Mouse (Mus musculus) stomach, embryonic 15.5 days (tissue): Measurements from ENCODE around the gene Tnfrsf19. TPM values are rescaled to one million over a fixed set of nuclear protein-coding genes. Genes with fewer than 3 reads are reported as not detected.

Experiments
- ATAC-seq: fragments of 200-750 bp; cut with Nextera tagmentation; 2 replicates; pipeline ENCODE4 v1.8.0; 2017; ENCODE audit warnings: low read depth, moderate number of reproducible peaks, moderate TSS enrichment; ENCODE audit not compliant: insufficient read depth, low FRiP score
- H3K27ac ChIP-seq: fragments of 300-500 bp; sonication (generic); 2 replicates; pipeline ENCODE4 v1.5.1; 2015; ENCODE audit warnings: mild to moderate bottlenecking, inconsistent platforms
- H3K27me3 ChIP-seq: fragments of 300-500 bp; sonication (generic); replicated peaks from 2 replicates; pipeline ENCODE4 v1.6.1; 2015; ENCODE audit warnings: inconsistent platforms
- H3K36me3 ChIP-seq: fragments of 300-500 bp; sonication (generic); 2 replicates; pipeline ENCODE4 v1.6.1; 2015; ENCODE audit warnings: inconsistent platforms
- H3K4me1 ChIP-seq: fragments of 300-500 bp; sonication (generic); 2 replicates; pipeline ENCODE4 v1.6.1; 2015; ENCODE audit warnings: inconsistent platforms
- H3K4me2 ChIP-seq: fragments of 300-500 bp; sonication (generic); 2 replicates; pipeline ENCODE4 v1.6.1; 2015; ENCODE audit warnings: mild to moderate bottlenecking, inconsistent platforms
- H3K4me3 ChIP-seq: fragments of 300-500 bp; sonication (generic); replicated peaks from 2 replicates; pipeline ENCODE4 v1.5.1; 2015; ENCODE audit warnings: inconsistent platforms
- H3K9ac ChIP-seq: fragments of 300-500 bp; sonication (generic); 2 replicates; pipeline ENCODE4 v1.6.1; 2015; ENCODE audit warnings: inconsistent platforms
- H3K9me3 ChIP-seq: fragments of 300-500 bp; sonication (generic); 2 replicates; pipeline ENCODE4 v1.6.1; 2016; ENCODE audit warnings: inconsistent platforms
- WGBS: fragments of 180-500 bp; shearing (Covaris S2); methylation state at CpG from one replicate; pipeline ENCODE4 v1.1.7; 2015; 5-methylcytosine and 5-hydroxymethylcytosine counted together
- polyA plus RNA-seq: library from polyadenylated mRNA; unstranded; fragments of >200 nt; fragmentation: Nextera tagmentation; extraction: Ambion mirVana; gene quantifications from 2 replicates; pipeline ENCODE4 v1.2.1, GENCODE M21; 2015

Tnfrsf19 gene
- polyA plus RNA-seq: 23.6 and 28.5 TPM in 2 replicates

GRCm38 (mm10) chr14:61046091-61046681, at the start of gene Tnfrsf19:
Gene Tnfrsf19 (minus strand): TSS chr14:61046490.
- peak within 1 kb of the TSS; percentile 17; the same call in 1 of the 2 replicates for H3K9ac ChIP-seq
- H3K27ac ChIP-seq: peak within 1 kb of the TSS; percentile 64
- peak; percentile 92 for ATAC-seq
- peaks cover 5% of the 10 kb centered on the region; the same call in 1 of the 2 replicates for H3K4me1 ChIP-seq
- H3K27me3 ChIP-seq: no peaks in the 10 kb centered on the region
- under 1% methylated on average over 38 of the region's 38 CpGs for WGBS
- no peaks in the 10 kb centered on the region for H3K36me3 ChIP-seq
- peak within 1 kb of the TSS; percentile 76 for H3K4me2 ChIP-seq
- H3K9me3 ChIP-seq: no peaks in the 10 kb centered on the region
- H3K4me3 ChIP-seq: peak within 1 kb of the TSS; percentile 45

GRCm38 (mm10) chr14:61092073-61092472, 45.8 kb upstream of the Tnfrsf19 start:
- ATAC-seq: no peak
- 90% methylated on average over 3 of the region's 3 CpGs for WGBS
- Histone ChIP-seq H3K27ac (no peak overlapping the region), H3K9ac (no peak overlapping the region), H3K4me2 (no peak overlapping the region), H3K27me3 (no peaks in the 10 kb centered on the region), H3K4me3 (no peak overlapping the region), H3K4me1 (no peaks in the 10 kb centered on the region), H3K36me3 (no peaks in the 10 kb centered on the region), H3K9me3 (no peaks in the 10 kb centered on the region)

- Histone ChIP-seq H3K4me2 (no peak overlapping the region), H3K9me3 (no peaks in the 10 kb centered on the region), H3K27me3 (no peaks in the 10 kb centered on the region), H3K9ac (no peak overlapping the region), H3K27ac (no peak overlapping the region), H3K4me1 (no peaks in the 10 kb centered on the region), H3K36me3 (no peaks in the 10 kb centered on the region), H3K4me3 (no peak overlapping the region)
- WGBS: 77% methylated on average over 5 of the region's 5 CpGs
- ATAC-seq: no peak
Observed at GRCm38 (mm10) chr14:61090955-61091354, 44.7 kb upstream of the Tnfrsf19 start.

- Histone ChIP-seq H3K9ac (no peak overlapping the region), H3K27ac (no peak overlapping the region), H3K9me3 (no peaks in the 10 kb centered on the region), H3K4me2 (no peak overlapping the region), H3K4me1 (no peaks in the 10 kb centered on the region), H3K27me3 (no peaks in the 10 kb centered on the region), H3K36me3 (no peaks in the 10 kb centered on the region), H3K4me3 (no peak overlapping the region)
- no peak for ATAC-seq
- WGBS: 63% methylated on average over 8 of the region's 8 CpGs
Observed at GRCm38 (mm10) chr14:61088187-61088586, 41.9 kb upstream of the Tnfrsf19 start.

- ATAC-seq: no peak
- Histone ChIP-seq H3K36me3 (no peaks in the 10 kb centered on the region), H3K4me1 (no peaks in the 10 kb centered on the region), H3K4me3 (no peak overlapping the region), H3K9me3 (no peaks in the 10 kb centered on the region), H3K27ac (no peak overlapping the region), H3K4me2 (no peak overlapping the region), H3K27me3 (no peaks in the 10 kb centered on the region), H3K9ac (no peak overlapping the region)
- 52% methylated on average over 3 of the region's 3 CpGs for WGBS
Observed at GRCm38 (mm10) chr14:61085325-61085724, 39.0 kb upstream of the Tnfrsf19 start.

GRCm38 (mm10) chr14:61069555-61069954, 23.3 kb upstream of the Tnfrsf19 start:
- H3K27ac ChIP-seq: no peak overlapping the region
- no peaks in the 10 kb centered on the region for H3K9me3 ChIP-seq
- WGBS: 55% methylated on average over 1 of the region's 1 CpGs
- H3K27me3 ChIP-seq: no peaks in the 10 kb centered on the region
- H3K4me1 ChIP-seq: 0 out of 2 replicates have a peak, but pooled peaks cover 2% of the 10 kb centered on the region
- H3K4me3 ChIP-seq: no peak overlapping the region
- no peak for ATAC-seq
- no peak overlapping the region for H3K9ac ChIP-seq
- H3K4me2 ChIP-seq: no peak overlapping the region
- H3K36me3 ChIP-seq: no peaks in the 10 kb centered on the region

- no peak for ATAC-seq
Observed at GRCm38 (mm10) chr14:61061729-61062128, 15.4 kb upstream of the Tnfrsf19 start.

GRCm38 (mm10) chr14:61059316-61059945, 13.1 kb upstream of the Tnfrsf19 start:
- peaks cover 11% of the 10 kb centered on the region; the same call in 1 of the 2 replicates for H3K4me1 ChIP-seq
- 72% methylated on average over 9 of the region's 9 CpGs for WGBS
- H3K9ac ChIP-seq: no peak overlapping the region
- H3K27me3 ChIP-seq: peaks cover 4% of the 10 kb centered on the region; the same call in 1 of the 2 replicates
- H3K9me3 ChIP-seq: no peaks in the 10 kb centered on the region
- no peaks in the 10 kb centered on the region for H3K36me3 ChIP-seq
- H3K27ac ChIP-seq: no peak overlapping the region
- H3K4me3 ChIP-seq: no peak overlapping the region
- ATAC-seq: no peak
- H3K4me2 ChIP-seq: no peak overlapping the region

More at GRCm38 (mm10) chr14:61061729-61062128, 15.4 kb upstream of the Tnfrsf19 start:
- no peak overlapping the region for H3K27ac ChIP-seq
- no peak overlapping the region for H3K9ac ChIP-seq
- peaks cover 7% of the 10 kb centered on the region; the same call in 1 of the 2 replicates for H3K4me1 ChIP-seq
- peaks cover 4% of the 10 kb centered on the region; the same call in 1 of the 2 replicates for H3K27me3 ChIP-seq
- H3K9me3 ChIP-seq: no peaks in the 10 kb centered on the region
- no peaks in the 10 kb centered on the region for H3K36me3 ChIP-seq
- no peak overlapping the region for H3K4me2 ChIP-seq
- 46% methylated on average over 3 of the region's 3 CpGs for WGBS
- H3K4me3 ChIP-seq: no peak overlapping the region

- Histone ChIP-seq H3K4me3 (peak overlapping the region; percentile 7; the same call in 1 of the 2 replicates), H3K4me2 (peak overlapping the region; percentile 47), H3K27me3 (peaks cover 4% of the 10 kb centered on the region; the same call in 1 of the 2 replicates), H3K9me3 (no peaks in the 10 kb centered on the region), H3K27ac (no peak overlapping the region), H3K9ac (no peak overlapping the region), H3K36me3 (no peaks in the 10 kb centered on the region), H3K4me1 (peaks cover 11% of the 10 kb centered on the region; the same call in 1 of the 2 replicates)
- no peak; the same call in 1 of the 2 replicates for ATAC-seq
- 13% methylated on average over 11 of the region's 11 CpGs for WGBS
Observed at GRCm38 (mm10) chr14:61056962-61057361, 10.7 kb upstream of the Tnfrsf19 start.

GRCm38 (mm10) chr14:61056445-61056844, 10.2 kb upstream of the Tnfrsf19 start:
- H3K9ac ChIP-seq: no peak overlapping the region
- peak overlapping the region; percentile 47 for H3K4me2 ChIP-seq
- no peak overlapping the region for H3K27ac ChIP-seq
- no peak for ATAC-seq
- peaks cover 11% of the 10 kb centered on the region; the same call in 1 of the 2 replicates for H3K4me1 ChIP-seq
- H3K9me3 ChIP-seq: no peaks in the 10 kb centered on the region
- H3K36me3 ChIP-seq: no peaks in the 10 kb centered on the region
- 2% methylated on average over 16 of the region's 16 CpGs for WGBS
- H3K4me3 ChIP-seq: peak overlapping the region; percentile 7; the same call in 1 of the 2 replicates
- peaks cover 4% of the 10 kb centered on the region; the same call in 1 of the 2 replicates for H3K27me3 ChIP-seq

GRCm38 (mm10) chr14:61055864-61056263, 9.6 kb upstream of the Tnfrsf19 start:
- no peaks in the 10 kb centered on the region for H3K36me3 ChIP-seq
- no peaks in the 10 kb centered on the region for H3K9me3 ChIP-seq
- 67% methylated on average over 1 of the region's 1 CpGs for WGBS
- ATAC-seq: no peak
- H3K4me2 ChIP-seq: peak overlapping the region; percentile 47; the same call in 1 of the 2 replicates
- H3K4me1 ChIP-seq: peaks cover 11% of the 10 kb centered on the region; the same call in 1 of the 2 replicates
- H3K27ac ChIP-seq: no peak overlapping the region
- no peak overlapping the region for H3K9ac ChIP-seq
- H3K27me3 ChIP-seq: peaks cover 4% of the 10 kb centered on the region; the same call in 1 of the 2 replicates
- no peak overlapping the region for H3K4me3 ChIP-seq

GRCm38 (mm10) chr14:61052163-61052562, 5.9 kb upstream of the Tnfrsf19 start:
- H3K4me1 ChIP-seq: peaks cover 8% of the 10 kb centered on the region
- no peak for ATAC-seq
- 97% methylated on average over 3 of the region's 3 CpGs for WGBS

More at GRCm38 (mm10) chr14:61052163-61052562, 5.9 kb upstream of the Tnfrsf19 start:
- H3K27ac ChIP-seq: no peak overlapping the region
- no peak overlapping the region for H3K9ac ChIP-seq
- H3K36me3 ChIP-seq: no peaks in the 10 kb centered on the region
- H3K27me3 ChIP-seq: no peaks in the 10 kb centered on the region
- H3K4me3 ChIP-seq: no peak overlapping the region
- H3K9me3 ChIP-seq: no peaks in the 10 kb centered on the region
- no peak overlapping the region for H3K4me2 ChIP-seq
